Mouse (Mus musculus): ENCODE measurements around the gene Gm12216. TPM values are rescaled to one million over a fixed set of nuclear protein-coding genes. Genes with fewer than 3 reads are reported as not detected.
"Not testable (repeated sequence)": the region's sequence is repeated elsewhere in the genome, so short reads cannot be mapped to it uniquely, and the experiment has no call there.

Gene Gm12216
- total RNA-seq, 2 experiments from 2014 or later, result 3.0 to 5.9 TPM

GRCm38 (mm10) chr11:53759545-53760406, 99.3 kb downstream of the Gm12216 start:
- intact Hi-C loops (cut with DNase I), result loop anchor here (2.0 kb wide), 1 partner anchor 91 kb away; no protein-coding TSS in a partner anchor
- Histone ChIP-seq H3K4me3 (no peak overlapping the region), H3K27ac (no peak overlapping the region)
- TF ChIP-seq CTCF (IDR thresholded peaks at IDR 0.05), result no peak
- no peak for DNase-seq (ENCODE audit: extremely low spot score in 1 of 2, low spot score in 2 of 2)

- DNase-seq (ENCODE audit: extremely low spot score in 1 of 2, low spot score in 2 of 2), result no peak
- peak; percentile 28 for TF ChIP-seq CTCF (IDR thresholded peaks at IDR 0.05)
- H3K27ac ChIP-seq, result no peak overlapping the region
- intact Hi-C loops (cut with DNase I), result loop anchor here (2.0 kb wide), 1 partner anchor 92 kb away; no protein-coding TSS in a partner anchor
- no peak overlapping the region for H3K4me3 ChIP-seq
Measured at GRCm38 (mm10) chr11:53758791-53759351, 100.2 kb downstream of the Gm12216 start.

- TF ChIP-seq CTCF (IDR thresholded peaks at IDR 0.05), result peak; percentile 51
- DNase-seq (ENCODE audit: extremely low spot score in 1 of 2, low spot score in 2 of 2); H3K4me3 ChIP-seq; H3K27ac ChIP-seq: not testable (repeated sequence)
- intact Hi-C loops (cut with DNase I), result loop anchor here (2.0 kb wide), 1 partner anchor 93 kb away; no protein-coding TSS in a partner anchor
Measured at GRCm38 (mm10) chr11:53758033-53758432, 101.0 kb downstream of the Gm12216 start.

- intact Hi-C loops (cut with DNase I), result loop anchor here (2.0 kb wide), 1 partner anchor 93 kb away; no protein-coding TSS in a partner anchor
- no peak overlapping the region for H3K4me3 ChIP-seq
- no peak overlapping the region for H3K27ac ChIP-seq
- TF ChIP-seq CTCF (IDR thresholded peaks at IDR 0.05), result no peak
- no peak for DNase-seq (ENCODE audit: extremely low spot score in 1 of 2, low spot score in 2 of 2)
Measured at GRCm38 (mm10) chr11:53757612-53758011, 101.4 kb downstream of the Gm12216 start.

DNA sequence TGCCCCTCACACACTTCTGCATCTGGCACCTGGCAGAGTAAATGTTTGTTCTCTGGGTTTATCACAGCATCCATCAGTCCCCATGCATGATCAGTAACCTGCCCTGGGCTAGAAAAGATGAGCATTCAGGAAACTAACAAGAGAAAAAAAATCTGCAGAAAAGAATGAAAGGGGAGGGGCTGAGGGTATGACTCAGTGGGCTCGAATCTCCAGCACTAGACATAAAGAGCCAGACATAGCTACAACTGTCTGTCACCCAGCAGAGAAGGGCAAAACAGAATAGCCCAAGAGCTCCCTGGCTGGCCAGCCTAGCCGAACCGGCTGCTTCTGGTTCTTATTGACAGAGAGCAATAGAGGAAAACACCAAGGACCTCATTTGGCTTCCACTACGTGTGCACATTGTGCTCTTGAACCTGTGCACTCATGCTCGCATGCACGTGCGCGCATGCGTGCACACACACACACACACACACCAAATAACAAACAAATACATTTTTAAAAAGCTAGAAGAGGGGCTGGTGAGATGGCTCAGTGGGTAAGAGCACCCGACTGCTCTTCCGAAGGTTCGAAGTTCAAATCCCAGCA, 104.0 kb downstream of the Gm12216 start:
- Histone ChIP-seq H3K27ac (no peak overlapping the region), H3K4me3 (no peak overlapping the region)
- no peak for DNase-seq (ENCODE audit: extremely low spot score in 1 of 2, low spot score in 2 of 2)
- TF ChIP-seq CTCF (IDR thresholded peaks at IDR 0.05), result no peak
- intact Hi-C loops (cut with DNase I), result no loop called here

DNA sequence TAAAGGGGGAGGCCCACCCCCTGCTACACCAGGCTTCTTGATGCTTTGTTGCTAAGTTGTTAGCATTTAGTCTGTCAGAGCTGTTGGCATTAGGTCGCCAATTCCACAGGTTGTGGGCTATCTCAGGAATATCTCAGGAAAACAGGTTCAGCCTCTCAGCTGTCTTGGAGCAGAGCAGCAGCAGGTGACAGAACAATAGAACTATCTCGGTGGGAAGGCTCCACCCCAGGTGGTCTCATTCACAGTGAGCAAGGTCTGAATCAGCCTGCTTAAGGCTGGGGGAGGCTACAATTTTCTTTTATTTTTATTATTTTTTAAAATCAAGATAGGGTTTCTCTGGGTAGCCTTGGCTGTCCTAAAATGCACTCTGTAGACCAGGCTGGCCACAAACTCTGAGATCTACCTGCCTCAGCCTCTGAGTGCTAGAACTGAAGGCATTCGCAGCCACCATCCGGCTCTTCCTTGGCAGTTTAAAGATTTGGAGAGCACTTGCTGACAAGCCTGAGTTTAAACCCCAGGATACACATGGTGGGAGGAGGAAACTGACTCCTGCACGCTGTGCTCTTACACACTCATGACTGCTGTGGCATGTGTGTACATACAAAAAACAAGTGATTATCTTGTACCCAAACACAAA, 109.2 kb downstream of the Gm12216 start:
- intact Hi-C loops (cut with DNase I), result no loop called here

GRCm38 (mm10) chr11:53749306-53749705, 109.8 kb downstream of the Gm12216 start:
- no peak overlapping the region for H3K27ac ChIP-seq
- H3K4me3 ChIP-seq, result no peak overlapping the region
- no peak for TF ChIP-seq CTCF (IDR thresholded peaks at IDR 0.05)
- no peak for DNase-seq (ENCODE audit: extremely low spot score in 1 of 2, low spot score in 2 of 2)
- intact Hi-C loops (cut with DNase I), result no loop called here

More for the DNA sequence above, 109.2 kb downstream of the Gm12216 start:
- TF ChIP-seq CTCF (IDR thresholded peaks at IDR 0.05), result no peak
- Histone ChIP-seq H3K27ac (no peak overlapping the region), H3K4me3 (no peak overlapping the region)
- no peak for DNase-seq (ENCODE audit: extremely low spot score in 1 of 2, low spot score in 2 of 2)

DNA sequence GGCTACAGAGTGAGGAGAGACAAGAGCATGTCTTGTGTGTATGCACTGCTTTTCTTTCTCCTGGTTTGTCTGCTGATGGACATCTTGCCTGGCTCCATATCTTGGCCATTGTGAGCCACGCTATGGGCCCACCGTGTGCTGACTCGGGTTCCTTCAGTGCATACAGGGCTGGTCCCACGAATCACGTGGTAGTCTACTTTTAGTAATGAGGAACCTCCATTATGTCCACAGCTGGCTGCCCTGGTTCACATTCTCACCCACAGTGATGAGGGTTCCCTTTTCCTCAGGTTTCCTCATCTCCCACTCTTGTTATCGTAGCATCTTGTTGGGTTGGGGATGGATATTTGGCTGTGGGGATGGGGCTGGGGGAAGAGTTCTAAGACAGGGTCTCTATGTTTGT, 110.4 kb downstream of the Gm12216 start:
- H3K4me3 ChIP-seq, result no peak overlapping the region
- intact Hi-C loops (cut with DNase I), result no loop called here
- no peak for DNase-seq (ENCODE audit: extremely low spot score in 1 of 2, low spot score in 2 of 2)

GRCm38 (mm10) chr11:53747985-53748384, 111.1 kb downstream of the Gm12216 start:
- Histone ChIP-seq H3K4me3 (no peak overlapping the region), H3K27ac (no peak overlapping the region)
- DNase-seq (ENCODE audit: extremely low spot score in 1 of 2, low spot score in 2 of 2), result no peak
- intact Hi-C loops (cut with DNase I), result no loop called here
- TF ChIP-seq CTCF (IDR thresholded peaks at IDR 0.05), result no peak

More for the DNA sequence above, 110.4 kb downstream of the Gm12216 start:
- TF ChIP-seq CTCF (IDR thresholded peaks at IDR 0.05), result no peak
- H3K27ac ChIP-seq, result no peak overlapping the region

- no peak for DNase-seq (ENCODE audit: extremely low spot score in 1 of 2, low spot score in 2 of 2)
- Histone ChIP-seq H3K4me3 (no peak overlapping the region), H3K27ac (no peak overlapping the region)
- peak; percentile 15 for TF ChIP-seq CTCF (IDR thresholded peaks at IDR 0.05)
- intact Hi-C loops (cut with DNase I), result no loop called here
Measured at GRCm38 (mm10) chr11:53745260-53745659, 113.8 kb downstream of the Gm12216 start.

GRCm38 (mm10) chr11:53742353-53742752, 116.7 kb downstream of the Gm12216 start:
- intact Hi-C loops (cut with DNase I), result no loop called here
- TF ChIP-seq CTCF (IDR thresholded peaks at IDR 0.05), result peak; percentile 20; the same call in 1 of the 2 replicates
- DNase-seq (ENCODE audit: extremely low spot score in 1 of 2, low spot score in 2 of 2), result no peak
- Histone ChIP-seq H3K4me3 (no peak overlapping the region), H3K27ac (no peak overlapping the region)
